ENCODE assay signal across 22 mouse cellular contexts in genomic region chr15:97673256-97674000, GRCm38 (mm10). TPM values are rescaled to one million over a fixed set of nuclear protein-coding genes. Genes with fewer than 3 reads are reported as not detected.
DNase-seq lines count a peak whose midpoint lies in the region; ATAC-seq and TF ChIP-seq lines count a peak whose summit lies in the region.
"Had no signal": no experiment of that assay in that cellular context is flagged by ENCODE, and none has a peak within 500 bp of the region (broad histone marks: within the 10 kb centered on the region; RNA-seq: fewer than 3 reads in every experiment).

No protein-coding gene starts in this region.

- H3K27me3 ChIP-seq in hindbrain, embryonic 14.5 days (ENCODE audit: control insufficient read depth, insufficient read depth, low read length), result no peaks in the 10 kb centered on the region
- no peaks in the 10 kb centered on the region for H3K27me3 ChIP-seq in hindbrain, embryonic 10.5 days (ENCODE audit: insufficient read depth, poor library complexity, severe bottlenecking)
- H3K27me3 ChIP-seq in midbrain, postnatal 0 days (ENCODE audit: insufficient read depth, low read length), result no peaks in the 10 kb centered on the region
- H3K27me3 ChIP-seq in midbrain, embryonic 14.5 days (ENCODE audit: control insufficient read depth, insufficient read depth, low read length), result no peaks in the 10 kb centered on the region
- H3K27me3 ChIP-seq in stomach, postnatal 0 days (ENCODE audit: control insufficient read depth, insufficient read depth, low read length), result no peaks in the 10 kb centered on the region
- H3K27me3 ChIP-seq: limb, embryonic 12.5 days; liver, embryonic 15.5 days; neural tube, embryonic 13.5 days had no signal

- H3K27ac ChIP-seq in hindbrain, embryonic 14.5 days, result 0 out of 2 replicates have a peak overlapping the region, but pooled peaks have one; percentile 23
- H3K27ac ChIP-seq in hindbrain, embryonic 10.5 days, result no peak overlapping the region
- peak overlapping the region; percentile 13; the same call in 1 of the 2 replicates for H3K27ac ChIP-seq in midbrain, postnatal 0 days (ENCODE audit: low read depth, low read length)
- H3K27ac ChIP-seq in midbrain, embryonic 14.5 days (replicated peaks; ENCODE audit: low read depth, low read length), result no peak overlapping the region
- H3K27ac ChIP-seq in stomach, postnatal 0 days (replicated peaks), result no peak overlapping the region
- H3K27ac ChIP-seq: heart, embryonic 10.5 days; limb, embryonic 12.5 days; liver, embryonic 15.5 days had no signal

- TF ChIP-seq CTCF in midbrain, postnatal 0 days (IDR thresholded peaks at IDR 0.05), result no peak
- no peak for TF ChIP-seq CTCF in stomach, postnatal 0 days (IDR thresholded peaks at IDR 0.05; ENCODE audit: low read depth)

- no peak for ATAC-seq in hindbrain, embryonic 14.5 days (ENCODE audit: low FRiP score)
- ATAC-seq in midbrain, postnatal 0 days (ENCODE audit: low FRiP score), result no peak
- no peak for ATAC-seq in midbrain, embryonic 14.5 days (ENCODE audit: low FRiP score, low TSS enrichment)
- ATAC-seq in stomach, postnatal 0 days (ENCODE audit: low FRiP score, low TSS enrichment), result no peak
- ATAC-seq: CD4-positive, CD25-positive, alpha-beta regulatory T cell, adult 4 months; intestine, postnatal 0 days had no signal

- H3K4me2 ChIP-seq in hindbrain, embryonic 14.5 days (replicated peaks), result no peak overlapping the region
- H3K4me2 ChIP-seq in midbrain, postnatal 0 days (ENCODE audit: low read depth, low read length, poor library complexity, severe bottlenecking), result no peak overlapping the region
- no peak overlapping the region for H3K4me2 ChIP-seq in midbrain, embryonic 14.5 days (ENCODE audit: low read length)
- H3K4me2 ChIP-seq in stomach, postnatal 0 days (replicated peaks; ENCODE audit: low read depth), result no peak overlapping the region
- H3K4me2 ChIP-seq: limb, embryonic 12.5 days; liver, embryonic 15.5 days; lung, embryonic 14.5 days; neural tube, embryonic 13.5 days had no signal

- H3K4me1 ChIP-seq in hindbrain, embryonic 14.5 days (replicated peaks; ENCODE audit: control insufficient read depth, insufficient read depth, low read length), result peaks cover 15% of the 10 kb centered on the region; the same call in 1 of the 2 replicates
- peaks cover 22% of the 10 kb centered on the region for H3K4me1 ChIP-seq in hindbrain, embryonic 10.5 days (replicated peaks)
- peaks cover 10% of the 10 kb centered on the region; the same call in 1 of the 2 replicates for H3K4me1 ChIP-seq in midbrain, postnatal 0 days (ENCODE audit: insufficient read depth, low read length)
- H3K4me1 ChIP-seq in midbrain, embryonic 14.5 days (ENCODE audit: control insufficient read depth, insufficient read depth, low read length), result peaks cover 14% of the 10 kb centered on the region
- no peaks in the 10 kb centered on the region for H3K4me1 ChIP-seq in stomach, postnatal 0 days (replicated peaks; ENCODE audit: control insufficient read depth, insufficient read depth)
- H3K4me1 ChIP-seq: liver, embryonic 15.5 days had no signal

- H3K4me3 ChIP-seq in hindbrain, embryonic 14.5 days (replicated peaks; ENCODE audit: low read length), result no peak overlapping the region
- H3K4me3 ChIP-seq in hindbrain, embryonic 10.5 days, result no peak overlapping the region
- H3K4me3 ChIP-seq in midbrain, postnatal 0 days (ENCODE audit: low read depth, low read length), result no peak overlapping the region
- H3K4me3 ChIP-seq in midbrain, embryonic 14.5 days (replicated peaks; ENCODE audit: low read depth, low read length), result no peak overlapping the region
- H3K4me3 ChIP-seq in stomach, postnatal 0 days (ENCODE audit: low read depth, low read length), result no peak overlapping the region
- H3K4me3 ChIP-seq: erythroblast, embryonic 14.5 days; heart, embryonic 10.5 days; limb, embryonic 12.5 days; liver, embryonic 15.5 days; neural tube, embryonic 13.5 days had no signal

- TF ChIP-seq EP300 in stomach, postnatal 0 days (optimal IDR thresholded peaks at IDR 0.05), result no peak

- 91% methylated on average over 7 of the region's 7 CpGs for WGBS in hindbrain, embryonic 14.5 days
- 92% methylated on average over 7 of the region's 7 CpGs for WGBS in hindbrain, embryonic 10.5 days
- WGBS in midbrain, postnatal 0 days, result 94% methylated on average over 7 of the region's 7 CpGs
- 95% methylated on average over 7 of the region's 7 CpGs for WGBS in midbrain, embryonic 14.5 days
- 83% methylated on average over 7 of the region's 7 CpGs for WGBS in stomach, postnatal 0 days

- H3K9me3 ChIP-seq in hindbrain, embryonic 14.5 days (ENCODE audit: control insufficient read depth, low read length), result no peaks in the 10 kb centered on the region
- H3K9me3 ChIP-seq in hindbrain, embryonic 10.5 days, result no peaks in the 10 kb centered on the region
- H3K9me3 ChIP-seq in midbrain, postnatal 0 days (ENCODE audit: low read length), result no peaks in the 10 kb centered on the region
- no peaks in the 10 kb centered on the region for H3K9me3 ChIP-seq in midbrain, embryonic 14.5 days (ENCODE audit: control insufficient read depth, low read length)
- no peaks in the 10 kb centered on the region for H3K9me3 ChIP-seq in stomach, postnatal 0 days (ENCODE audit: control insufficient read depth, low read length)
- H3K9me3 ChIP-seq: heart, embryonic 10.5 days; limb, embryonic 12.5 days; liver, embryonic 15.5 days; neural tube, embryonic 13.5 days had no signal

- H3K9ac ChIP-seq in hindbrain, embryonic 14.5 days, result no peak overlapping the region
- H3K9ac ChIP-seq in midbrain, postnatal 0 days (replicated peaks; ENCODE audit: low read length, poor library complexity, severe bottlenecking), result no peak overlapping the region
- H3K9ac ChIP-seq in midbrain, embryonic 14.5 days (replicated peaks; ENCODE audit: low read length), result no peak overlapping the region
- no peak overlapping the region for H3K9ac ChIP-seq in stomach, postnatal 0 days (ENCODE audit: low read length)
- H3K9ac ChIP-seq: limb, embryonic 12.5 days; liver, embryonic 15.5 days; lung, embryonic 14.5 days; neural tube, embryonic 13.5 days had no signal

- DNase-seq in cerebellum, postnatal 14 days, result peak; percentile 38 to 47
- no peak for DNase-seq in cerebellum, adult 18-20 months
- DNase-seq in hindbrain, embryonic 14.5 days (ENCODE audit: low spot score), result no peak
- DNase-seq in hindbrain, embryonic 10.5 days (ENCODE audit: low spot score), result no peak
- no peak for DNase-seq in midbrain, postnatal 0 days (ENCODE audit: low spot score)
- no peak for DNase-seq in midbrain, embryonic 14.5 days
- no peak for DNase-seq in stomach, postnatal 0 days (ENCODE audit: low spot score)
- DNase-seq: adrenal gland, postnatal 14 days; gastrocnemius, postnatal 14 days; heart, postnatal 36 days; kidney, adult 9 months; kidney, postnatal 10 days; lung, embryonic 14.5 days; lung, postnatal 14 days; thymus, postnatal 4 days had no signal

- peaks cover 51% of the 10 kb centered on the region for H3K36me3 ChIP-seq in hindbrain, embryonic 14.5 days (replicated peaks; ENCODE audit: control insufficient read depth, insufficient read depth)
- H3K36me3 ChIP-seq in hindbrain, embryonic 10.5 days, result peaks cover 72% of the 10 kb centered on the region
- H3K36me3 ChIP-seq in midbrain, postnatal 0 days (ENCODE audit: insufficient read depth, low read length), result peaks cover 38% of the 10 kb centered on the region
- H3K36me3 ChIP-seq in midbrain, embryonic 14.5 days (ENCODE audit: control insufficient read depth, insufficient read depth, low read length), result peaks cover 46% of the 10 kb centered on the region
- H3K36me3 ChIP-seq in stomach, postnatal 0 days (ENCODE audit: control insufficient read depth, insufficient read depth, low read length), result peaks cover 20% of the 10 kb centered on the region

RNA-seq across cellular contexts. Expression of gene Rpap3, which starts 32.2 kb away (rescaled TPM):
- 42.1 and 45.6 TPM in 2 replicates for polyA plus RNA-seq in hindbrain, embryonic 14.5 days (2014; fragmentation: Nextera tagmentation; extraction: Ambion mirVana)
- polyA plus RNA-seq in hindbrain, embryonic 10.5 days (2016; fragmentation: Nextera tagmentation; extraction: Ambion mirVana), result 29.7 and 33.5 TPM in 2 replicates
- total RNA-seq in midbrain, postnatal 0 days (2014; rRNA removed), result 21.8 and 35.2 TPM in 2 replicates
- polyA plus RNA-seq in midbrain, postnatal 0 days (2015; fragmentation: Nextera tagmentation; extraction: Ambion mirVana), result 44.4 and 46.2 TPM in 2 replicates
- 45.5 and 50.3 TPM in 2 replicates for polyA plus RNA-seq in midbrain, embryonic 14.5 days (2014; fragmentation: Nextera tagmentation; extraction: Ambion mirVana)
- 13.3 and 13.9 TPM in 2 replicates for polyA plus RNA-seq in stomach, postnatal 0 days (2015; fragmentation: Nextera tagmentation; extraction: Ambion mirVana)

RNA-seq across cellular contexts. Expression of gene Endou, which starts 57.7 kb away (rescaled TPM):
- polyA plus RNA-seq in hindbrain, embryonic 14.5 days (2014; fragmentation: Nextera tagmentation; extraction: Ambion mirVana), result 0.20 and 0.31 TPM in 2 replicates
- 0.07 and 0.08 TPM in 2 replicates for polyA plus RNA-seq in hindbrain, embryonic 10.5 days (2016; fragmentation: Nextera tagmentation; extraction: Ambion mirVana)
- 0.33 and 0.66 TPM in 2 replicates for total RNA-seq in midbrain, postnatal 0 days (2014; rRNA removed)
- 0.20 TPM in 2 replicates for polyA plus RNA-seq in midbrain, postnatal 0 days (2015; fragmentation: Nextera tagmentation; extraction: Ambion mirVana)
- 0.14 TPM in 1 of 2 replicates, not detected in the other for polyA plus RNA-seq in midbrain, embryonic 14.5 days (2014; fragmentation: Nextera tagmentation; extraction: Ambion mirVana)
- 37.0 and 38.3 TPM in 2 replicates for polyA plus RNA-seq in stomach, postnatal 0 days (2015; fragmentation: Nextera tagmentation; extraction: Ambion mirVana)
- polyA plus RNA-seq: erythroblast, embryonic 14.5 days; lung, embryonic 14.5 days had no signal

Comparison
In these comparisons a context has a peak if more than half of its experiments do, and no peak if none do; other contexts are left out.
1. DNase-seq: peak in cerebellum, postnatal 14 days (2 of 2); none in cerebellum, adult 18-20 months (0 of 2), hindbrain, embryonic 14.5 days (single experiment), hindbrain, embryonic 10.5 days (single experiment), midbrain, postnatal 0 days (single experiment), midbrain, embryonic 14.5 days (single experiment) and stomach, postnatal 0 days (single experiment).
2. H3K27ac ChIP-seq: peak in hindbrain, embryonic 14.5 days (single experiment) and midbrain, postnatal 0 days (single experiment); none in hindbrain, embryonic 10.5 days (single experiment), midbrain, embryonic 14.5 days (single experiment) and stomach, postnatal 0 days (single experiment).
3. RNA of gene Endou, which starts 57.7 kb away (polyA plus RNA-seq): 37.0 to 38.3 TPM in stomach, postnatal 0 days; 0.20 to 0.31 TPM in hindbrain, embryonic 14.5 days, 0.20 TPM in midbrain, postnatal 0 days, 0.14 TPM in midbrain, embryonic 14.5 days and 0.07 to 0.08 TPM in hindbrain, embryonic 10.5 days; every median in the first group is over 10 times any median in the second.